Mouse (Mus musculus): ENCODE data around the gene Cep41.

DNA sequence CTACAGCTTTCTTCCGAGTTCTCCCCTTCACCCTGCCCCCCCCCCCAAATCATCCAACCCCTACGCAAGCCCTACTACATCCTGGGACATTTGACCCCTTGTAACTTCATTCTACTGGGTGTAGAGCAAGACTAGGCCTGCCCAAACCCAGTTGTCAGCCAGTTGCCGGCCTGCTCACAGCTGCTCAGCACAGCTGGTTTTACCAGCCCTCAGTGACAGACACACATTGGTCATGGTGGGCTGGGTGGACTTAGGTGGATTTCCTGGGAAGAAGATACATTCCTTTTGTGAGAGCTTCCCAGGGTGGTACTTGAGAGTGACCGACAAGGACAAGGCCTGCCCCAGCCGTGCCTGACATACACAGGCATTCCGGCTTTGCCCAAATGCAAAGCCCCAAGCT lies 72.6 kb downstream of the Cep41 start:
- TF ChIP-seq CTCF (IDR thresholded peaks at IDR 0.05; ENCODE audit: borderline replicate concordance, control insufficient read depth, extremely low read depth, insufficient read depth, low read length, poor library complexity) (no peak), POLR2A (IDR thresholded peaks at IDR 0.05; ENCODE audit: control insufficient read depth, extremely low read depth, insufficient read depth, low read length, poor library complexity) (no peak)
